Mouse (Mus musculus): ENCODE measurements around the gene Fkbpl. TPM values are rescaled to one million over a fixed set of nuclear protein-coding genes. Genes with fewer than 3 reads are reported as not detected.

Fkbpl gene
- 10 to 100 TPM in 4 of 26 experiments, 1 to 10 TPM in 22; 1.9 to 12.5 (median 7.0) TPM for total RNA-seq (2018; cell fraction: chromatin; rRNA removed)
- 10 to 100 TPM in 24 of 26 experiments, 1 to 10 TPM in 2; 7.7 to 22.0 (median 13.1) TPM for total RNA-seq (2018; cell fraction: cytosol; rRNA removed)
- total RNA-seq (2018; cell fraction: nucleus; rRNA removed) = 10 to 100 TPM in 7 of 26 experiments, 1 to 10 TPM in 19; 2.2 to 13.1 (median 7.9) TPM
- polyA plus RNA-seq (2018) = 12.5 to 24.4 TPM (median 15.0 TPM) in 3 replicates

DNA sequence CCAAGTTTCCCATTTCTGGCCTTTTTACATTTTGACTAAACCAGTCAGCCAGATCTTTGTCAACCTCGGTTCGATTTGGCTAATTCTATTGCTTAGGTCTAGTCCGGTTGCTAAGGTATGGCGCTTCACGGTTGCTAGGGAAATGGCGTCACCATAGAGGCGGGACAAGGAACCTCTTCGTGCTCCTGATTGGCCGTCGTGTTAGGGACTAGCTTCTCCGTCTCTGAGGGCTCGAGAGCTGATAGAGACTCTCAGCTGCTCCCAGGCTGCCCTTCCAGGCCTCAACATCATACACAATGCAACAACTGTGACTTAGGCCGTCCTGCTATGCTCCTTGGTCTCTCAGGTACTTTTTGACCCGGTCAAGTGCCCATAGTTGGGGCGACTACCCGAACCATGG lies at the start of gene Fkbpl:
TSS of gene Fkbpl (plus strand) at position 157 of the 400 bp plus-strand sequence.
- Histone ChIP-seq H3K79me2 (ENCODE audit: inconsistent target) (peaks cover 35% of the 10 kb centered on the region), H3K4me3 (ENCODE audit: inconsistent target) (peak within 1 kb of the TSS; percentile 71), H3K27ac (peak within 1 kb of the TSS; percentile 63), H3K36me3 (ENCODE audit: inconsistent target) (no peaks in the 10 kb centered on the region; the same call in 1 of the 2 replicates)
- 1% methylated on average over 16 of the region's 16 CpGs for WGBS (ENCODE audit: missing documents)

DNA sequence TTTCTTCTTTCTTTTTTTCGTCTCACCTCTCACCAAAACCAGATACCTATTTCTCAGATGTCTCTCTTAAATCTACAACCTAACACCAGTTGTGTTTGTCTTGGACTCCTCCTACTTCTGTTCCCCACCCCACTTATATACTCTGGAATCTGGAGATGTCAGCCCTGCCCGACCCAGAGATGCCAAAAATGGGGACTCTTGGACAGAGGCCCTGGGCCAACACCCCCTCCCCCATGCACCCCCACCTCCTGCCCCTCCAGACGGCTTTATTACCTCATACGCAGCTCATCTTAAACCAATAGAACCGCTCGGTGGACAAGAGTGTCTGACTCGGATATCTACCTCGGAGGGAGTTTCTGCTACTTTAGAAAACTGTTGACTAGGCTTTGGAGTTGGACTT lies 48.5 kb upstream of the Fkbpl start:
- Histone ChIP-seq H3K79me2 (ENCODE audit: inconsistent target) (peaks cover 23% of the 10 kb centered on the region; the same call in 1 of the 2 replicates), H3K4me3 (ENCODE audit: inconsistent target) (no peak overlapping the region), H3K36me3 (ENCODE audit: inconsistent target) (peaks cover 19% of the 10 kb centered on the region; the same call in 1 of the 2 replicates), H3K27ac (no peak overlapping the region)
- 89% methylated on average over 8 of the region's 8 CpGs for WGBS (ENCODE audit: missing documents)

DNA sequence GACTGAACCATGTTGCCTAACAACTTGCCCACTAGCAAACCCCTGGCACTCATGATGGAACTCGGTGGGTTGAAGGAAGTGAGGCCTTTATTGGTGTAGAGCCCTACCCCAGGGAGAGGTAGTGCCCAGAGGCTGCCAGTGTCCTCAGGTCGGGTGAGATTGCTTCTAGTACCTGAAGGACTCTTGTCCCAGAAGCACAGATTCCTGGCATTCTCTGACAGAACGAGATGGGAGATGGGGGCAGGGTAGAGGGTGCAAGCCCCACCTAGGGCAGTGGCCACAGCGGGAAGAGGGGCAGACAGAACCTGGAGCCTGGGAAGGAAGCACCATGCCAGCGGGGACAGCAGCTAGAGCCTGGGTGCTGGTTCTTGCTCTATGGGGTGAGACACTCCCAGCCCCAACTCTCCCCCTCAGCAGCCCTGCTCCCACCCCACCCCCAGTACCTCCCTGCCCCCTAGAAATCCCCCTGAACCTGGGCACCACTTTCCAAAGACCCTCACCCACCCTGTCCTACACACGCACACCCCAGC lies 46.9 kb upstream of the Fkbpl start, which contains the start of gene Ager:
TSS of gene Ager (plus strand) at position 297 of the 530 bp plus-strand sequence.
- H3K4me3 ChIP-seq (ENCODE audit: inconsistent target) = no peak within 1 kb of the TSS
- WGBS (ENCODE audit: missing documents) = 51% methylated on average over 5 of the region's 6 CpGs
- H3K27ac ChIP-seq = no peak within 1 kb of the TSS
- H3K79me2 ChIP-seq (ENCODE audit: inconsistent target) = peaks cover 28% of the 10 kb centered on the region
- peaks cover 19% of the 10 kb centered on the region; the same call in 1 of the 2 replicates for H3K36me3 ChIP-seq (ENCODE audit: inconsistent target)

DNA sequence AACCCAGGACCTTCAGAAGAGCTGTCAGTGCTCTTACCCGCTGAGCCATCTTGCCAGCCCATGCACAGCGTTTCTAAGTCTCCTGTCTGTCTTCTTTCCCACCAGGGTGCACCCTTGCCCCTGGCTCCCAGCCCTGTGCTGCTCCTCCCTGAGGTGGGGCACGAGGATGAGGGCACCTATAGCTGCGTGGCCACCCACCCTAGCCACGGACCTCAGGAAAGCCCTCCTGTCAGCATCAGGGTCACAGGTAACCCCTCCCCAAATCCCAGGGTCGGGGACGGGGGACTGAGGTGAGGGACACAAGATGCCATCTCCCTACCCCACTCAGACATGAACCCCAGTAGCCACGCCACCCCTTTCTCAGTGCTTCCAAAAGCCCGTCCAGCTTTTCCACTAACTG lies 44.7 kb upstream of the Fkbpl start:
- Histone ChIP-seq H3K79me2 (ENCODE audit: inconsistent target) (peaks cover 15% of the 10 kb centered on the region), H3K4me3 (ENCODE audit: inconsistent target) (no peak overlapping the region), H3K27ac (no peak overlapping the region), H3K36me3 (ENCODE audit: inconsistent target) (peaks cover 14% of the 10 kb centered on the region; the same call in 1 of the 2 replicates)
- 85% methylated on average over 9 of the region's 9 CpGs for WGBS (ENCODE audit: missing documents)

DNA sequence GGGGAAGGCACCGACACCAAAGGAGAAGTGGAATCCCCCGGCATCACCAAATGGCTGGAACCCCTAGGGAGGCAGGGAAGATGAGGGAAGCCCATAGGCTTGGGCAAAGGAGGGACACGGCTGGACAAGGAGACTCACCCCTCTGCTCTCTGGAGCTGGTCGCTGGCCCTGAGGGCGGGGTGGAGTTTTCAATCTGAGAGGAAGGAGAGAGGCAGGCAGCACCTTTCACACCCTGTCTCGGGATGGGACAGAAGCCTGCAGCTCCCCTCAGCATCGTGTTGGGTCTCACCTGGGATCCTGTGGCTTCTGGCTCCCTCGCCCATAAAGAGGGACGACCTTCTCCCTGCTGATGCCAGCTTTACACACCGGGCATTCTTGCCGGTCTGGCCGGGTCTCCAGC lies 42.8 kb upstream of the Fkbpl start:
- Histone ChIP-seq H3K79me2 (ENCODE audit: inconsistent target) (peaks cover 27% of the 10 kb centered on the region), H3K36me3 (ENCODE audit: inconsistent target) (no peaks in the 10 kb centered on the region), H3K4me3 (ENCODE audit: inconsistent target) (no peak overlapping the region), H3K27ac (no peak overlapping the region)
- 91% methylated on average over 12 of the region's 12 CpGs for WGBS (ENCODE audit: missing documents)

DNA sequence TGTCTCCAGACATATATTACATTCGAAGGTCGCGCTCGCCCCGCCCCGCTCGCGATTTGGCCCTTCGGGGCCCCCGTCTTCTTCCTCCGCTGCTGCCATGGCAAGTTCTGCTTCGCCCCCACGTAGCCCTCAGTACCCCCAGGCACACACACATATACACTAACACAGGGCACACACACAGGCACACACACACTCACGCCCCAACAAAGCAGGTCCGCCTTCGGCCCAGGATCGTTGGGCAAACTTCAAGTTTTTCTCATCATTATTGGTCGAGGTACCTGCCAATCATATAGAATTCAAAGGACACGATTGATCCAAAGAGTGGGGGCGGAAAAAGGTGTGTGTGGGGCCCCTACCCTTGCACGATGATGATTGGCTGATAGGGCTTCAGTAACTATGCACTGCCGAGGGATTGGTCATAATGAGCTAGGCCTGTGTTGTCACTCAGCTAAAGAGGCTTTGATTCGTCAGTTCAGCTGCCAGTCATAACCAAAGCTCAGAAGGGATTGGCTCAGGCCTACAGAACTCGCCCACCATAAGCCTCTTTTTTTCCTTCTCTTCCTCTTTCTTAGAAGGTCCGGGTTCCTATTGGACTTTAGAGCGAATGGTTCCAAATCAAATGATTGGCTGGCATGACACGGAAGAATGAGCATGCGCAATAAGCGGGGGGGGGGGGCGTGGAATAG lies 41.0 kb upstream of the Fkbpl start, which contains the start of gene Rnf5:
TSS of gene Rnf5 (minus strand) at position 316 of the 686 bp plus-strand sequence.
- 2% methylated on average over 25 of the region's 30 CpGs for WGBS (ENCODE audit: missing documents)

DNA sequence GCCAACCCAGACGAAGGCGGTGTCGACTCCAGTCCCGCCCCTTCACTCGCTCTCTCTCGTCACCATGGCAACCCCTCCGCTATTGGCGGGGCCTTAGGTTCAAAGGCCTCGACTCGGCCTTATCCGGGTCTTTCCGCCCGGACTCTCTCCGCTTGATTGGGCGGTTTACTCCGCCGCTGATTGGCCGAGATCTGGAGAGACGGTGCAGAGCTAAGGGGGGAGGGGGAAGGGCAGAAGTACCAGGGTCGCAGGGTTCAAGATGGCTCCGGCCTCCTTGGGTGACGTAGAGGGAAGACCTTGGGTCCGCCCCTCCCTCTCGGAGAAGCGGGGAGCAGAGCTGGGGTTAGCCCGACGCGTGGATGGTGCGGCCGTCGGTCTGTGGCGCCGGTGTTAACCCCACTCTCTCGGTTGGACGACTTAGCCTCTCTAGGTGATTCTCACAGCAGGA lies 40.5 kb upstream of the Fkbpl start, which contains the start of gene Agpat1:
TSS of gene Agpat1 (plus strand) at position 202 of the 448 bp plus-strand sequence.
- peak within 1 kb of the TSS; percentile 86 for H3K4me3 ChIP-seq (ENCODE audit: inconsistent target)
- peaks cover 49% of the 10 kb centered on the region for H3K79me2 ChIP-seq (ENCODE audit: inconsistent target)
- WGBS (ENCODE audit: missing documents) = 1% methylated on average over 31 of the region's 35 CpGs
- no peaks in the 10 kb centered on the region for H3K36me3 ChIP-seq (ENCODE audit: inconsistent target)
- peak within 1 kb of the TSS; percentile 85 for H3K27ac ChIP-seq

More for the DNA sequence above, 41.0 kb upstream of the Fkbpl start, which contains the start of gene Rnf5:
- Histone ChIP-seq H3K4me3 (ENCODE audit: inconsistent target) (peak within 1 kb of the TSS; percentile 86), H3K27ac (peak within 1 kb of the TSS; percentile 85), H3K36me3 (ENCODE audit: inconsistent target) (no peaks in the 10 kb centered on the region), H3K79me2 (ENCODE audit: inconsistent target) (peaks cover 44% of the 10 kb centered on the region)

DNA sequence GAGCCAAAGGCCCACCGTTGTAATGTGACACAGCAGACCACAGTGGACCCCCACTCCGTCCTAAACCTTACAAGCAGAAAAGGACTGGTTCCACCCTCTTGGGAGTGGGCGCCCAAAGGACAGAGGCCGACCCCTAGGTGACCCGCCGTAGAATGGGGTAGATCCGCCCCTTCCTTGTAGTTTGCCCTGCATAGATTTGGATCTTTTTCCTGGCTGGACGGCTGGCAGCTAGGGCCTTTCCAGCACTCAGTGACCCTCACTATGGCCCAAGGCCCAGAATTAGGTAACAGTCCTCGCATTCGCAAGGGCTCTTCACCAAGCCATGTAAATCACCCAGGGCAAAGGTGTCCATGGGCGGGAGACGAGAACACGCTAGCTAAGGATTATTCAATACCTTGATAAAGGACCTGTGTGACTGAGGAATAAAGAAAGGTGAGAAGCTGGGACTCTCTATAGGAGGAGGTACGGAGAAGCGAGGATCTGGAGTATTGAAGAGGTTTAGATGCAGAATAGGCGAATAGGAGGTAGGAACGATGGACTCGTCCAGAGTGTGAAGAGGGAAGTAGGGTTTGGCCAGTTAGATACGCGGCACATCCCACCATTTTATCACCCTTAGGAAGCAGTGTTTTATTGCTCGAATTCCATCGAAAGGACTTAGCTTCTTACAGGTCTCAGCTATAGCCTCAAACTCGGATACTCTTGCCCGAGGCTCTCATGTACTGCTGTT lies 39.9 kb upstream of the Fkbpl start:
- H3K36me3 ChIP-seq (ENCODE audit: inconsistent target) = no peaks in the 10 kb centered on the region
- peak overlapping the region; percentile 85 for H3K27ac ChIP-seq
- peak overlapping the region; percentile 75 for H3K4me3 ChIP-seq (ENCODE audit: inconsistent target)
- 19% methylated on average over 24 of the region's 24 CpGs for WGBS (ENCODE audit: missing documents)
- H3K79me2 ChIP-seq (ENCODE audit: inconsistent target) = peaks cover 52% of the 10 kb centered on the region

DNA sequence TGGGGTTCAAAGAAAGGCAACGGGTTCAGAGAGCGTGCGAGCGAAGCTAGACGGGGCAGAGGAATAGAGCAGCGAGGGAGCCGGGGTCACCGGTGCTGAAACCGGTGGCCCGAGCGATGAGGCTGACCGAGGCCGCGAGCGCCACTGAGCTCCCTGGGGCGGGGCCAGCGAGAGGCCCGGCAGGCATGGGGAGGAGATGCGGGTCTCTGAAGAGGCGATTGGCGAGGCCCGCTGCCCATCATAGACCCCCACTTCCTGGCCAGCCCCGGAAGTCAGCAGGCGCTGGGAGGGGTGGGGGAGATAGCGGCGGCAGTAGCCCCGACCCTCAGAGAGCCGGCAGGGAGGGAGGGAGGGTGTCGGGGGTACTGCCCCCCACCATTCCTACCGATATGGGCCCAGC lies 39.0 kb upstream of the Fkbpl start:
- Histone ChIP-seq H3K4me3 (ENCODE audit: inconsistent target) (peak overlapping the region; percentile 75), H3K27ac (peak overlapping the region; percentile 85), H3K79me2 (ENCODE audit: inconsistent target) (peaks cover 55% of the 10 kb centered on the region), H3K36me3 (ENCODE audit: inconsistent target) (peaks cover 4% of the 10 kb centered on the region; the same call in 1 of the 2 replicates)
- 2% methylated on average over 24 of the region's 30 CpGs for WGBS (ENCODE audit: missing documents)

DNA sequence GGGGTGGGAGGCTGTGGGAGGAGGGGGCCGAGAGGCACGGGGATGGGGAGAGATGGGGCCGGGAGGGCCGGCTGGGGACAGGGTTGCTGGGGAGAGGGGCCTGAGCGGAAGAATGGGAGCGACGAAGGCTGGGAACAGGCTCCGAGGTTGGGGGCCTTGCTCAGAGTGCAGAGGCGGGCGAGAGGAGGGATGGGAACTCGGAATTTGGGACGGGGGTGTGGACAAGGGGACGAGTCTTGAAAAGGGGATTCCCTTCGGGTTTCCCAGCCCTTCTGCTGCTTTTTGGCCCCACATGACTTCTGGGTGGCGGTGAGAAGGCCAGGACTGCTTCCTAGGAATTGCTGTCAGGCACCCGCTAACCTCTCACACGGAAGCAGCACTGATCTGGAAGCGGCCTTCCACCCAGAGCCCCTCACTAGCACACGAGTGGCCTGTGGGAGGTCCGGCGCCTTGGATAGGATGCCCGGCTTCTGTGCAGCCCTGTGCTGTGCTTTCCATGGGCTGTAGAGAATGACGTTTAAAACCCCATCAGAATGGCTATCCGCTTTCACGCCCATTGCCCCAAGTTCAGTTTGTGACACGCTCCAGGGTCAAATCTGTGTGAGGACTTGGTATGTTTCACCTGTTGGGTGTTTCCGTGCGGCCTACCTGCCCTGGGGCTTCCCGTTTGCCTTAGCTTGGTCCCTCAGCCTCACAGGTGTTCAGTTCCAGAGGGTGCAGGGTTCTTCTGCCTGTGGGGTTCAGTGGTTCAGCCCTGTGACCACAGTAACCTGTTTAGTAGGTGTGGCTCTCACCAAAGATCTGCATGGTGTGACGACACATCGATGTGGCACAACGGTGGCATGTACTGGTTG lies 38.2 kb upstream of the Fkbpl start:
- H3K4me3 ChIP-seq (ENCODE audit: inconsistent target) = peak overlapping the region; percentile 75
- WGBS (ENCODE audit: missing documents) = 18% methylated on average over 31 of the region's 32 CpGs
- peaks cover 11% of the 10 kb centered on the region; the same call in 1 of the 2 replicates for H3K36me3 ChIP-seq (ENCODE audit: inconsistent target)
- H3K79me2 ChIP-seq (ENCODE audit: inconsistent target) = peaks cover 55% of the 10 kb centered on the region
- H3K27ac ChIP-seq = peak overlapping the region; percentile 46; the same call in 1 of the 2 replicates

DNA sequence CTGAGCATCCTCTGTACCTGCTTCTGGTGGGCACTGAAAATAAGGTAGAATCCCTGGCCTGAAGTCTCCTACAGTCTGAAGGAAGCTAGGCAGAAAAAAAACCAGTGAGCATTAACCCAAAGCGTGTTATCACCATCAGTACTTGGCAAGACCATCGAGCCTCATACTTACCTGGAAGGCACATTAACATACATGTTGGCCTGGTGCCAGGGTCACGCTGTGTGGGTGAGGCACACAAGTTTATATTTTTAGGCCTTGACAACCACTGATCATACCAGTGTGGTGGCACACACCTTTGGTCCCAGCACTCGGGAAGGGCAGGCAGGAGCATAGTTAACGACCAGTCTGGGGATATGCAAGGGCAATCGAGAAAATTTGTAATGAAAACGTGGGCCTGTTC lies 36.6 kb upstream of the Fkbpl start:
- no peak overlapping the region for H3K4me3 ChIP-seq (ENCODE audit: inconsistent target)
- H3K36me3 ChIP-seq (ENCODE audit: inconsistent target) = peaks cover 26% of the 10 kb centered on the region; the same call in 1 of the 2 replicates
- H3K79me2 ChIP-seq (ENCODE audit: inconsistent target) = peaks cover 41% of the 10 kb centered on the region
- 78% methylated on average over 7 of the region's 7 CpGs for WGBS (ENCODE audit: missing documents)
- H3K27ac ChIP-seq = no peak overlapping the region

DNA sequence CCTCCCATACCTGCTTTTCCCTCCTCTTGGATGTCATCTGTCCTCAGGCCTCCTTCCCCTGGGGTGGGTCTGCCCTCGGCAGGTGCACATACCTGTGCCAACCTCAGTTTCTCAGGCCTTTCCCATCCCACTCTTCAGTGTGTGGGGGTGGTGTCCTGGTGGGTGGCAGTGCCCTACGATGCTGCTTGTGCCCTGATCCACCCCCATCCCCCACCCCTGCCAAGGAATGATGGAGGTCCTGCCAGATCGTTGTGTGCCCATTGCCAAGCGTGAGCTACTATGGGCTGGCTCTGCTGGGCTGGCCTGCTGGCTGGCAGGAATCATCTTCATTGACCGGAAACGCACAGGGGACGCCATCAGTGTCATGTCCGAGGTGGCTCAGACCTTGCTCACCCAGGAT lies 33.5 kb upstream of the Fkbpl start:
- Histone ChIP-seq H3K79me2 (ENCODE audit: inconsistent target) (peaks cover 36% of the 10 kb centered on the region), H3K36me3 (ENCODE audit: inconsistent target) (peaks cover 43% of the 10 kb centered on the region; the same call in 1 of the 2 replicates), H3K4me3 (ENCODE audit: inconsistent target) (no peak overlapping the region), H3K27ac (no peak overlapping the region)
- 92% methylated on average over 8 of the region's 8 CpGs for WGBS (ENCODE audit: missing documents)

DNA sequence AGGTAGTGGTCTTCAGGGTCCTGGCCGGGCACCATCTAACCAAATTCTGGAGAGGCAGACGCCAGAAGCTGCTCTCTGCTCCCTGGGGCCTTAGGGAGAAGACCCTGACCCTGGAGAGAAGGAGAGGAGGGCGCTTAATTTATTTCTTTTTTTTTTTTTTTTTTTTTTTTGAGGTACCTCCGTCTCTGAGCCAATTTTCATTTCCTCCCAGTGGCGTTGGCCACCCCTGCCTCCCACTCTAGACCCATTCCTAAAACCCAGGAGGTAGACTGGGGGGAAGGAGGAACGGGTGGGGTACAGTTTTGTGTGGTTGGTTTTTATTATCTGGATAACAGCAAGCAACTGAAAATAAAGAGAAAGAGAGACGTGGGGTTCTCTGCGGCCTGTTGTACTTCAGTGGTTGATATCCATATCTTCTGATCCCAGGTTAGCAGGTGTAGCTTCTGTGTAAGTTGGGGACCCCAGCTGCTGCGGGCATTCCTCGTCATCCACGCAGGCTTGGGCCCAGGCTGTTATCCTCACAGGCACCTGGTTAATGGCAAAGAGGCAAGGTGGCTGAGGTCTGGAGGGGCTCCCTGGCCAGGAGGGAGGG lies 31.4 kb upstream of the Fkbpl start:
- Histone ChIP-seq H3K4me3 (ENCODE audit: inconsistent target) (no peak overlapping the region), H3K27ac (no peak overlapping the region), H3K36me3 (ENCODE audit: inconsistent target) (peaks cover 53% of the 10 kb centered on the region), H3K79me2 (ENCODE audit: inconsistent target) (peaks cover 15% of the 10 kb centered on the region)
- 78% methylated on average over 11 of the region's 11 CpGs for WGBS (ENCODE audit: missing documents)

Measured in macrophage (primary cell).